Mouse (Mus musculus) ZHBTc4 (cell line): ENCODE data around the gene Chst12.

ENCODE experiments used
- DNase-seq: peaks from one replicate; pipeline ENCODE4 v3.0.0-alpha.2; 2011; ENCODE audit warnings: low read depth, low spot score

Chst12 gene

GRCm38 (mm10) chr5:140517159-140517920, 12.0 kb downstream of the Chst12 start:
- no peak for DNase-seq

DNA sequence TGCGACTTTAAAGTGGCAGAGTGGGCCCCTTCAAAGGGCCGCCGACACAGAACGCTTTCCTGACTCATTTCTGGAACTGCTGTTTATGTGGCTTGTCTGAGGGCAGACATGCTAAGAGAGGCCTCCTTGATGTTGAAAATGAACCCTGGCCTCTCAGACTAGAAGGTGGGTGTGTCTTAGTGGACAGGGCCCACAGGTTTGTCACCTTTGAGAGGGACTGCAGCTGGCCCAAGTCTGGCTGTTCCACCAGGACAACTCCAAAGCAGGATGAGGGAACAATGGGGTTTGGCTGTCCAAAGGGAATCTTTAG, 12.5 kb downstream of the Chst12 start:
- DNase-seq, result no peak

DNA sequence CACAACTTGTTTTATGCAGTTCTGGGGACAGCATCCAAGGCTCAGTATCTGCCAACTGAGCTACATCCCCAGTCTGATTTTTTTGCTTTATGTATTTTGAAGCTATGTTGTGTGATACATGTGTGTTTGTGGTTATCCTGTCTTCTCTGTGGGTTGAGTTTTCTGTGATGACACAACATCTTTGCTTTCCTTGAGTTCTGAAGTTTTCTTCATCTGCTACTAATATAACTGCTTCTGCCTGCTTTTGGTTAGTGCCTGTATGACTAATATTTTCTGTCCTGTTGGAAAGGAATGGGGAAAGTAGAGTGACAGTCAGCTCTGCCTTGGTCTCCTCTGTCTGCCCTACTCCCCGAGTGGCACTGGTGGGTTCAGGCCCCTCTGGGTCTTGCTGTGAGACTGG, 15.8 kb downstream of the Chst12 start:
- no peak for DNase-seq

- DNase-seq, result no peak
These were observed 21.4 kb downstream of the Chst12 start for GRCm38 (mm10) chr5:140526754-140527153.

DNA sequence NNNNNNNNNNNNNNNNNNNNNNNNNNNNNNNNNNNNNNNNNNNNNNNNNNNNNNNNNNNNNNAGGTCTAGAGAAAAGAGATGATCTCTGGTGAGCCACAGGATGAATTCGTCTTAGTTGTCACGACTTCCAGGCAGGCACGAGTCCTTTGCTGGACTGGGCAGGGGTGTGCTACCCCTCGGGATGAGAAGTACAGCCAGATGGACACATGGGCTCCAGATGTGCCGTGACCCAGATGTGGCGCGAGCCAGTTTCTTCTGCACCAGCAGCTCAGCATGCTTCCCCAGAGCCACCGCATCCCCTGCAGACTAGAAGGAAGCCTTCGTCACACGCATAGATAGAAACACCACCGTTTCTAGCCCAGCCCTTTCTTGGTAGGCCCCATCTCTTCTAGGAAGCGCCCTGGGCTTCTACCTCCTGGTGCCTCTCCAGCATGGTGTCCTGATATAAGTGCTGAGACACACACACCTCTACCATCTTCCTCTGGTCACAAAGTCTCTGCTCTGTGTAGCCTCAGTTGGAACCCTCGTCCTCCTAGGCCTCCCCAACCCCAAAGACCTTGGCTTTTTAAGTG, 32.8 kb downstream of the Chst12 start:
- DNase-seq, result no peak

DNA sequence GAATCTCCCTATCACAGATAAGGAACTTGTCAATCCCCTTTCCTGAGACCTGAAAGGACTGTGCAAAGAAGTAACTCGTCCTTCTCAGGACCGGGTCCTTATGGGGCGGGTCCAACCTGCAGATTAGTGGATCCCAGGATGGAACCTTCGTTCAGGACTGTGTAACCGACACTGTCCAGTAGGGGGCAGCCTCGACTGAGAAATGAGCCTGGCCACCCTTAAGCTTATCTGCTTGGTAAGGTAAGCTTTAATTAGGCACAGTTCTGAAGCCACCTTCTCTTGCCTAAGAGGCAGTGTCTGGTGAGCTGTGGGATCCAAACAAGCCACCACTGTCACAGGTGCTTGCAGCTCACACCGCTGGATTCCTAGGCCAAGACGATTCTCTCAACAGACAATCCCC, 34.8 kb downstream of the Chst12 start:
- DNase-seq, result peak; percentile 88

DNA sequence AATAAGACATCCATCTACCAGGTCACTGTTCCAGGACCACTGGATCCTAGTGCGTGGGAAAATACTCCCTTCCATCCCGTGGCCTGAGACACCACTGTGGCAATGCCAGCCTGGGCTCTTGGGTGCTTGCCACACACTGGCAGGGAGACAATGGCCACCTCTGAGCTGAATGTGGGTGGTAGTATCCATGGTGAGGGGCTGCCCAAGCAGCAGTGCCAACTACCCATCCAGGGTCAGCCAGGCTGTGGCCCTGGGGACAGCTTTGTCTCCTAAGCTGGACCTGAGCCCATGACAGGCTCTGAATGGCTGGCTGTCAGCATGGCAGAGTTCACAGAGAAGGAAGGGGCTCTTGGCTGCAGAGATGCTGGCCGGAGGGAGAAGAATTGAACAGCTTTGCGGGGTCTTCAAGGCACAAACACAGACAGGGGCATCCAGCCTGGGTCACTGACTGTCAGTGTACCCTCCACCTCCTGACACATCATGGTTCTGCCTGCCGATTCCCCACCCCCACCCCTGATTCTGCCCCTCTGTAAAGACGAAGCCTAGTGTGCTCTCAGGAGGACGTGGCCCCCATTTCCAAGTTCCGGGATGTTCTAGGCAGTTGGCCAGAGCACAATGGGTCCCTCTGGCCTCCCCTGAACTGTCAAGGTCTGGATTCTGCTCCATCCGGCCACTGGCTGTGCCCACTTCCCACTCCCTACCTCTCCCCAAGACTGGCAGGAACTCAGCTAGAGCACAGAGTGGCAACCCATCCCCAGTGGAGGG, 37.6 kb downstream of the Chst12 start:
- no peak for DNase-seq

DNA sequence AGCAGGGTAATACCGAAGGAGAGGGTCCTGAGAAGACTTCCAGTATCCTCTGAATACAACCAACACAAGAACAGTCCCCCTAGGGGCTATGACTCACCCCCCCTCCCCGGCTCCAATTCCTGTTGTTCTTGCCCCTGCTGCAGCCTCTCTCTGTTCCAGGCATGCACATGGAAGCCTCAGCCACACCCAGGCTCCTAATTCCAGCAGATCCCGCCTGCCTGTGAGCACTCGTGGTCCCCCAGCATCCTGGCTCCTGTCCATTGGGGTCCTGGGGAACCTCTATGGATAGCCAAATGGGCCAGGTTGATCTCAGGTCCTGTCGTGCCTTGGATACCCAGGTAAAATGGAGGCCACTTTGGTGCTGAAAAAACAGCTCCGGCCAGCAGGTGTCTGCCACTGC, 40.3 kb downstream of the Chst12 start:
- DNase-seq, result no peak

DNA sequence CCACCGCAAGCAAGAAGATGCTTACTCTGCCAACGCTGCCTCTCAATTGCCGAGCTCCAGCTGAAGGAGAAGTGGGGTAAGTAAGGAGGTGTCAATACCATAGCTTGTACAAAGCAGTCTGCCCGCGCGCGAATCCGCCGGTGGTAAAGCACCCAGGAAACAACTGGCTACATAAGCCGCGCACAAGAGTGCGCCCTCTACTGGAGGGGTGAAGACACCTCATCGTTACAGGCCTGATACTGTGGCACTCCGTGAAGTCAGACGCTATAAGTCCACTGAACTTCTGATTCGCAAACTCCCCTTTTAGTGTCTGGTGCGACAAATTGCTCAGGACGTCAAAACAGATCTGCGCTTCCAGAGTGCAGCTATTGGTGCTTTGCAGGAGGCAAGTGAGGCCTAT, 41.0 kb downstream of the Chst12 start:
- DNase-seq, result peak; percentile 73

DNA sequence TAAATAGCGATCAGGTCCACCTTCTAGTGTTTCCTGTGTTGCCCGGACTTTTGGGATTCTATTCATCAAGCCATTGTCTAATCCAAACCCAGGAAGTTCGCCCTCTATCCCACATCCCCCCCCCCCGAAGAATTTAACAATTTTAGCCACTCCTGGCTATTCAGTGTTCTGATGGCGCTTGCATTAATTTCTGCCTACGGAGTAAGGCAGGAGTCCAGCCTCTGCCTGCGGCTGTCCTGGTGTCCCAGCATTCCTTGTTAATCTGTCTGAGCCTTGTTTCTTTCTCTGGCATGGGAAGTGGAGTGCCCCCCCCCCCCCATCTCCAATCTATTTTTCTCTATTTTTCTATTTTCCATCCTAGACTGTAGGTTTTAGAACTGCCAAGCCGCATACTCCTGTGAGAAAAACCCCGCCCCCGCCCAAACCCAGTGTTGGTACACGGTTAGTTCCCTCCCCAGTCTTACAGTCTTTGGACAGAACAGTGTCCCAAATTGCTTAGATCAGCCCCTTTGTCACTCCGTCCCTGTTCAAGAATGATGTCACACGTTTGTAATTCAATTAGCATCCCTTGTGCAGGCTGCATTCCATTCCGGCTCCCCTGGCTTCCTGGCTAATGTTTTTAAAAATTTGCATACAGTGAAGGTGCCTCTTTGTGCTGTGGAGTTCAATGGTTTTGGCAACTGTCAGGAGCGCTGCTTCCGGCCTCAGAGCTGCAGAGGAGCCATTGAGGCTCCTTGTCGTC, 44.1 kb downstream of the Chst12 start:
- DNase-seq, result peak; percentile 94

DNA sequence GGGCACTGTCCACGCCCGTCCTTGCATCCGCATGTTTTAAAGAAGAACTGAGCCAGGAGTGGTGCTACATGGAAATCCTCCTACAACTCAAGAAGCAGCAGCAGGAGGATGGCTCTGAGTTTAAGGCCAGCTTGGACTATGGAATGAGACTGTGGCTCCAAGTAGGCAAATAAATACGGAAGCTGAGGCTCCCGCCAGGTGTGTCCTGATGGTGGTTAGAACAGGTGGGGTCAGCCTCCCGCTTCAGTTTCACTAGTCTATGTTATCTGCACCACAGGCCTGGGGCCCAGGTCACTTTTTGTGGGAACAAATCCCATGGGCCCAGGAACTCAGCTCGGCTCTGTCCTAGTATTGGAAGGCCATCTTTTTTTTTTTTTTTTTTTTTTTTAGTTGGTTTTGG, 48.4 kb downstream of the Chst12 start:
- DNase-seq, result no peak

DNA sequence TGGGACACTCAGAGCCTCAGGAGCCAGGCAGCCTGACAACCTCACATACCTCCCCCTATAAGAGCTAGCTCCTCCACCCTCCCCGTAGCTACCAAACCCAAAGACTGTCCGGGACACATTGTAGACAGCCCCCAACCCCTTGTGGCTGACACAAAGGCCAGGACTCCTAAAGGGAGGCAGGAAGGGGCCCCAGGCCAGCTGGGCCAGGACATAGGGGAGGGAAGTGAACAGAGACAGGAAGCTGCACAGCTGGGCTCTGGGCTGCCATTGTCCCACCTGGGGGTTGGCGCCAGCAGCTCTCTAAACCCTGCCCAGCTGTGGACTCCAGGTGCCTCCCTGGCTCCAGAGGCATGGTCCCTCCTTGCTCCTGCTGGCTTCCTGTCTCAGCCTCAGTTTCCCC, 51.5 kb downstream of the Chst12 start:
- DNase-seq, result no peak

GRCm38 (mm10) chr5:140562601-140563000, 57.3 kb downstream of the Chst12 start:
- DNase-seq, result no peak

GRCm38 (mm10) chr5:140564896-140565295, 59.5 kb downstream of the Chst12 start, which contains the start of gene Grifin:
TSS of gene Grifin (minus strand) at chr5:140565071.
- DNase-seq, result no peak

- no peak for DNase-seq
These were observed 60.1 kb downstream of the Chst12 start for GRCm38 (mm10) chr5:140565451-140565850.

DNA sequence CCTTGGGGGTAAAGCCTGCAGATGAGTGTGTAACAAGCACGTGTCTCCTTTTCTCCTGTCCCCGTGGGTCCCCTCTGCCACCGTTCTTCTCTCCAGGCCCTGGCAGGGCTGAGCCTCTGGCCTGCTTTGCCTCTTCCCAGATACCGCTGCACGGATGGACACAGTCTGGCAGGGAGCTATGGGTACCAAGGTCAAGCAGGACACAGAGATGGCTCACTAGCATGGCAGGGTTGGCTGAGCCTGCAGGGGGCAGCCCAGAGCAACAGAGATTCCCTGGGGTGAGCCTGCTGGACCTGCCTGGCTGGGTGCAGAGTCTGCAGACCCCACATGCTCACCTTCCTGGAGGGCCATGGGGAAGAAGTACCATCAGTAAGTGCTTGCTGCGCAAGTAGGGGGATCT, 60.5 kb downstream of the Chst12 start:
- peak; percentile 41 for DNase-seq

DNA sequence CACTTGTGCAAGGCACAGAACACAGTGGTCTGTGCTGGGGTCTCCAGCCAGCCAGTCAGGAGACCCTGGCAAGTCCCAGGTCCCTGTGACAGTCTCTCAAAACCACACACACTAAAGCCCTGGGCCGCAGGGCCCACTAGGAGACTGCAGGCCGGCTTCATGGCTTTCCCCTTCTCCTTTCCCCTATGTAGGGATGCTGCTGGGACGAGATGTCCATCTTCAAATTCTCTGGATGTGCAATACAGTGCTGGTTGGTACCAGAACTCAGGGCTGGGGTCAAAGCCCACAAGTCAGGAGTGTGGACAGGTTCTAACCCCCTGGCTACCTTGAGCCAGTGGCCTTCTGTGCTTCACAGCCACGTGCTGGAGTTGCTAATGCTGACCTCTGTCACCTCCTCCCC, 60.9 kb downstream of the Chst12 start:
- DNase-seq, result no peak

- peak; percentile 94 for DNase-seq
These were observed 62.0 kb downstream of the Chst12 start for GRCm38 (mm10) chr5:140567321-140567720.

DNA sequence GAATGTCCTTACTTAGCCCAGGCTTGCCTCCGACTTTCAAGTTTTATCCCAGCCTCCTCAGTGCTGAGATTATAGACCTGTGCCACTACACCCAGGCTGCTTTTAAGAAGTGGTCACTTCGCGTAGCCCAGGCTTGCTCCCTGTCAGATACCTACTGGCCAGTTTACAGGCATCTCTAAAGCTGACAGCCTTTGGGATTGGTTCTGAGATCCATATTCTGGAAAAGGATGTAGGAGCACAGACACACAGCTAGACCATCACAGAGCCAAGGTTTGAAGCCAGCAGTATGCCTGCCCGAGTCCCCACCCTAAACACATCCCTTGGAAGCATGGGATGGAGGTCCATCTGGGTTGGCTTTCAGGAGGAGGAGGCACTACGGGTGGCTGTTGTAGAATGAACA, 62.4 kb downstream of the Chst12 start:
- no peak for DNase-seq

DNA sequence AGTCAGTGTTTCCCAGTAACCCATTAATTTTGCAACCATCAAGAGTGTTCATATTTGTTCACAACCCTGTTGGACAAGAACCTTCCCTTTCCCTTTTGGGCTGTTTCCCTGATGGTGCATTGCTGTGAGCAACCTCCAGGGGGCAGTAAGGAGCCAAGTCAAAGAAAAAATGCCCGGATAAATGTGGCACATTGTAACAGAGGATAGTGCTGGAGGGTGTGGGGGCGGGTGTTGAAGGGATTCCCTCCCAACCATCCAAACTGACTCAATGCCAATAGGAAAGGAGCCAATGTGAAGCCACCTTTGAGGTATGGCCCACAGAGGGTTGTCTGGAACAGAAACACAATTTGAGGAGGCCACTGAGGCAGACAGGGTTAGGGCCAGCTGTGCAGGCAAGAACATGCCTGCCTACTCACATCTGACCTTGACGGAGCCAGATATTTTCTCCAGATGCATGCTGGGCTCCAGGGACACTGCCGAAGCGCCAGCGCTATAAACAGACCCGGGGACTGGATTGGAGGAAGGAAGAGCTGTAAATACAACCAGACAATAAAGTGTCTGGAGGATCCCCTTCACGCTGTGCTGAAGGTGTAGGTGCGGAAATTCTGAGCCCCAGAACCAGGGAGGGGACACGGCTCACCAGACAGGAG, 63.1 kb downstream of the Chst12 start:
- DNase-seq, result peak; percentile 88

DNA sequence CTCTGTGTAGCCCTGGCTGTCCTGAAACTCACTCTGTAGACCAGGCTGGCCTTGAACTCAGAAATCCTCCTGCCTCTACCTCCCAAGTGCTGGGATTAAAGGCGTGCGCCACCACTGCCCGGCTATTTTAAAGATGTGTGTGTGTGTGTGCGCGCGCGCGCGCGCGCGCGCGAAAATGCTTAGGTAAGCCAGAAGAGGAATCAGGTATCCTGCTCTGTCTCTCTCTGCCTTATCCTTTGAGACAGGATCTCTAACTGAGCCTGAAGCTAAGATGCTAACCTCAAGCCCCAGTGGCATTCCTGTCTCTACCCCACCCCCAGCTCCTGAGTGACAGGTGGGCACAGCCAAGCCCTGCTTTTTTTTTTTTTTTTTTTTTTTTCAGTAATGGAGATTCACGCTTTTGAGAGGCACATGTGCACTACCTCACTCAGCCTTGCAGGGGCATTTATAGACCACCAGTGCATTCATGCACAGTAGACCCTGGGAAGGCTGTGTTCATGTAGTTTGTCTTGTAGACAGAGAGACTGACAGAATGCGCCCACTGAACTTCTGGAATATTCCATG, 63.8 kb downstream of the Chst12 start:
- peak; percentile 52 for DNase-seq
